Mouse (Mus musculus) CH12.LX (cell line): ENCODE measurements around the gene Tnfrsf21.

Experiments
- BHLHE40 ChIP-seq: IDR thresholded peaks from 2 replicates; pipeline ENCODE4 v1.6.1; 2011; ENCODE audit warnings: mild to moderate bottlenecking, low read depth, low read length, improper control_type of control experiment
- CTCF ChIP-seq, 2 experiments: IDR thresholded peaks in 1 of 2; conservative IDR thresholded peaks in 1 of 2; 2 replicates each; pipeline ENCODE4 v1.5.1; 2011 to 2012; ENCODE audit warnings: low read depth in 2 of 2, low read length in 2 of 2, improper control_type of control experiment in 1 of 2, inconsistent platforms in 1 of 2, mild to moderate bottlenecking in 1 of 2, moderate library complexity in 1 of 2
- ELF1 ChIP-seq: IDR thresholded peaks from 2 replicates; pipeline ENCODE4 v1.6.1; 2014; ENCODE audit warnings: low read depth, mild to moderate bottlenecking, inconsistent platforms, low read length, improper control_type of control experiment
- ETS1 ChIP-seq: conservative IDR thresholded peaks from 2 replicates; pipeline ENCODE4 v1.6.1; 2012; ENCODE audit warnings: low read depth, mild to moderate bottlenecking, inconsistent platforms, low read length, improper control_type of control experiment, moderate library complexity
- GABPA ChIP-seq: IDR thresholded peaks from 2 replicates; pipeline ENCODE4 v1.6.1; 2012; ENCODE audit warnings: low read depth, low read length, improper control_type of control experiment, inconsistent platforms; ENCODE audit not compliant: insufficient replicate concordance
- HCFC1 ChIP-seq: IDR thresholded peaks from 2 replicates; pipeline ENCODE4 v1.6.1; 2012; ENCODE audit warnings: low read depth, mild to moderate bottlenecking, inconsistent platforms, low read length, improper control_type of control experiment
- MXI1 ChIP-seq: IDR thresholded peaks from 2 replicates; pipeline ENCODE4 v1.6.1; 2011; ENCODE audit warnings: mild to moderate bottlenecking, low read depth, low read length, improper control_type of control experiment
- RAD21 ChIP-seq: IDR thresholded peaks from 2 replicates; pipeline ENCODE4 v1.6.1; 2011; ENCODE audit warnings: low read depth, mild to moderate bottlenecking, low read length, improper control_type of control experiment, moderate library complexity
- RCOR1 ChIP-seq: conservative IDR thresholded peaks from 2 replicates; pipeline ENCODE4 v1.6.1; 2012; ENCODE audit warnings: low read depth, mild to moderate bottlenecking, inconsistent platforms, low read length, improper control_type of control experiment
- TBP ChIP-seq: conservative IDR thresholded peaks from 2 replicates; pipeline ENCODE4 v1.6.1; 2011; ENCODE audit warnings: low read depth, low read length, improper control_type of control experiment
- TCF12 ChIP-seq: IDR thresholded peaks from 2 replicates; pipeline ENCODE4 v1.6.1; 2014; ENCODE audit warnings: low read depth, mild to moderate bottlenecking, inconsistent platforms, low read length, improper control_type of control experiment
- ZMIZ1 ChIP-seq: IDR thresholded peaks from 2 replicates; pipeline ENCODE4 v1.6.1; 2012; ENCODE audit warnings: low read depth, mild to moderate bottlenecking, inconsistent platforms, low read length, improper control_type of control experiment

DNA sequence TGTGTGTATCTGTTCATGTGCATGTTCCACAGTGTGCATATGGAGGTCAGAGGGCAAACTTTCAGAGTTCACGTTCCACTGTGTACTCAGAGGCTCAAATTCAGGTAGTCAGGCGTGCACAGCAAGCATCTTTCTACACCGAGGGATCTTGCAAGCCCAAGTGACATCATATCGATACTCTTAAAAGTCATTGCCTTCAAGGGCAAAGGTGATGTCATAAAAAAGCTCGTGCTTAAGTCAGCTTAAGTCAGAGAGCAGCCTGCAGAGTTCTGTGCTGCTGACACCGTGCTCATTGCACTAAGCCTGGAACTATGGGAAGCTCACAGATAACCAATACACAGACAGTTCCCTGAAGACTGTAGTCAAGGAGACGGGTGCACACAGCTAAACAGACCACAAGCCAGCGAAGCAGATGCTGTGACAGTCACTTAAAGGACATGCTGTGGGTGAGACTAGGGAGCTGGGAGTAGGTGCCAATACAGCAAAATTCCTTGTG, 97.8 kb downstream of the Tnfrsf21 start:
- TF ChIP-seq MXI1 (no peak), HCFC1 (no peak), BHLHE40 (no peak), CTCF (conservative IDR thresholded peaks at IDR 0.05 in 1 of 2, IDR thresholded peaks at IDR 0.05 in 1 of 2; ENCODE audit: low read depth in 2 of 2, low read length in 2 of 2) (no peak), TCF12 (no peak), GABPA (no peak), ETS1 (no peak), RCOR1 (no peak), RAD21 (no peak), ELF1 (no peak), TBP (no peak), ZMIZ1 (no peak)
